Comparison of ENCODE assay signal across 8 mouse cellular contexts in the genomic region with DNA sequence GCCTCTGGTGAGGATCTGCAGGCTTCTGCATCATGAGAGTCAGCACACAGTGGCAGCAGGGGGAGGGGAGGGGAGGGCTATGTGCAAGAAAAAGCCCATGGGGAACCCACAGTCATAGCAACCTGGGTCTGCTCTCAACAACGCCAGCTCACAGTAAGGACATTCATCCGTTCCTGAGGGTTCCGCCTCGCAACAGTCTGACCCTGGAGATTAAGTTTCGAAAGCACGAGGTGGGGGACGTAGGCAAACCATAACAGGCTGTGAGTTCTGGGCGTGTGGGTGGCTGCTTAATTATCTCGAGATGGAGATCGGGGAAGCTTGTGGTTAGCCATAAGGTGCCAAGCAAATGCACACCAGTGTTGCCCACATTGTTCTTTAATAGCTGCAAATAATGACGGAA. TPM values are rescaled to one million over a fixed set of nuclear protein-coding genes. Genes with fewer than 3 reads are reported as not detected.
DNase-seq lines count a peak whose midpoint lies in the region; ATAC-seq lines count a peak whose summit lies in the region.

No protein-coding gene starts in this region.

- 46% methylated on average over 11 of the region's 11 CpGs for WGBS in intestine, embryonic 15.5 days

- H3K4me2 ChIP-seq in intestine, embryonic 15.5 days (replicated peaks) = no peak overlapping the region

- H3K36me3 ChIP-seq in megakaryocyte, embryonic 14.5 days (replicated peaks; ENCODE audit: low read length) = no peaks in the 10 kb centered on the region
- no peaks in the 10 kb centered on the region for H3K36me3 ChIP-seq in intestine, embryonic 15.5 days

- ATAC-seq in intestine, embryonic 15.5 days = no peak

- H3K27ac ChIP-seq in intestine, embryonic 15.5 days = no peak overlapping the region

- H3K4me3 ChIP-seq in megakaryocyte, embryonic 14.5 days (replicated peaks) = peak overlapping the region; percentile 42
- H3K4me3 ChIP-seq in intestine, embryonic 15.5 days (replicated peaks) = no peak overlapping the region

- H3K4me1 ChIP-seq in megakaryocyte, embryonic 14.5 days = peaks cover 12% of the 10 kb centered on the region
- no peaks in the 10 kb centered on the region for H3K4me1 ChIP-seq in intestine, embryonic 15.5 days (replicated peaks)

- no peak overlapping the region for H3K9ac ChIP-seq in intestine, embryonic 15.5 days

- peaks cover 37% of the 10 kb centered on the region for H3K27me3 ChIP-seq in megakaryocyte, embryonic 14.5 days (replicated peaks)
- H3K27me3 ChIP-seq in intestine, embryonic 15.5 days (replicated peaks) = no peaks in the 10 kb centered on the region

- H3K9me3 ChIP-seq in megakaryocyte, embryonic 14.5 days = no peaks in the 10 kb centered on the region
- no peaks in the 10 kb centered on the region for H3K9me3 ChIP-seq in intestine, embryonic 15.5 days

- peak; percentile 7 for DNase-seq in adrenal gland, postnatal 14 days
- no peak for DNase-seq in adrenal gland, postnatal 25 days
- peak; percentile 35 to 41 for DNase-seq in right cerebral cortex, postnatal 10 days (ENCODE audit: low spot score in 2 of 2)
- DNase-seq in right cerebral cortex, postnatal 14 days = no peak
- peak; percentile 27 for DNase-seq in telencephalon, adult 2 months (ENCODE audit: low read depth, low spot score)
- DNase-seq in thymus, postnatal 36 days = no peak

RNA-seq across cellular contexts. Expression of gene Tomm5, which starts 34.5 kb away (rescaled TPM):
- 117 and 127 TPM in 2 replicates for total RNA-seq in adrenal gland, postnatal 14 days (2021)
- 84.1 and 86.5 TPM in 2 replicates for total RNA-seq in adrenal gland, postnatal 25 days (2021)
- polyA plus RNA-seq in megakaryocyte, embryonic 14.5 days (2012; ENCODE audit: insufficient read depth, low replicate concordance) = 18.7 and 112 TPM in 2 replicates
- 407 and 433 TPM in 2 replicates for polyA plus RNA-seq in intestine, embryonic 15.5 days (2015; fragmentation: Nextera tagmentation; extraction: Ambion mirVana)

RNA-seq across cellular contexts. Expression of gene Frmpd1, which starts 42.3 kb away (rescaled TPM):
- 6.2 and 8.4 TPM in 2 replicates for total RNA-seq in adrenal gland, postnatal 14 days (2021)
- 3.7 and 7.2 TPM in 2 replicates for total RNA-seq in adrenal gland, postnatal 25 days (2021)
- 0.08 TPM in 1 of 2 replicates, not detected in the other for polyA plus RNA-seq in megakaryocyte, embryonic 14.5 days (2012; ENCODE audit: insufficient read depth, low replicate concordance)
- polyA plus RNA-seq in intestine, embryonic 15.5 days (2015; fragmentation: Nextera tagmentation; extraction: Ambion mirVana) = 0.48 and 0.57 TPM in 2 replicates

RNA-seq across cellular contexts. Expression of gene Fbxo10, which starts 58.0 kb away (rescaled TPM):
- total RNA-seq in adrenal gland, postnatal 14 days (2021) = 7.5 and 9.2 TPM in 2 replicates
- 6.9 and 12.5 TPM in 2 replicates for total RNA-seq in adrenal gland, postnatal 25 days (2021)
- polyA plus RNA-seq in megakaryocyte, embryonic 14.5 days (2012; ENCODE audit: insufficient read depth, low replicate concordance) = 0.29 and 1.4 TPM in 2 replicates
- polyA plus RNA-seq in intestine, embryonic 15.5 days (2015; fragmentation: Nextera tagmentation; extraction: Ambion mirVana) = 8.2 and 9.4 TPM in 2 replicates

Comparison
In these comparisons a context has a peak if more than half of its experiments do, and no peak if none do; other contexts are left out.
1. DNase-seq: peak in adrenal gland, postnatal 14 days (single experiment), right cerebral cortex, postnatal 10 days (2 of 2) and telencephalon, adult 2 months (single experiment); none in adrenal gland, postnatal 25 days (single experiment), right cerebral cortex, postnatal 14 days (single experiment) and thymus, postnatal 36 days (0 of 2).